Mouse (Mus musculus): ENCODE data around the gene Dusp23. TPM values are rescaled to one million over a fixed set of nuclear protein-coding genes. Genes with fewer than 3 reads are reported as not detected.

Gene Dusp23
- total RNA-seq, 1 experiment: 0.13 TPM

GRCm38 (mm10) chr1:172593321-172593720 is 39.4 kb downstream of the Dusp23 start:
- TF ChIP-seq CHD2 (IDR thresholded peaks at IDR 0.05; ENCODE audit: low read depth, low read length) (no peak), HCFC1 (IDR thresholded peaks at IDR 0.05; ENCODE audit: borderline replicate concordance, insufficient read depth, low read length) (no peak), MAFK (IDR thresholded peaks at IDR 0.05; ENCODE audit: insufficient read depth, low read depth, low read length) (no peak), ZNF384 (IDR thresholded peaks at IDR 0.05; ENCODE audit: low read depth, low read length) (no peak), ZC3H11A (IDR thresholded peaks at IDR 0.05; ENCODE audit: borderline replicate concordance, low read depth, low read length) (no peak)
- in situ Hi-C loops (cut with MboI; ENCODE audit: low sequenced_read_pairs in 2 of 2, unreplicated experiment in 2 of 2): no loop called here

GRCm38 (mm10) chr1:172590385-172590784 is 42.4 kb downstream of the Dusp23 start, which contains the start of gene Slamf8:
TSS of gene Slamf8 (minus strand) at chr1:172590568.
- Histone ChIP-seq H3K4me3 (ENCODE audit: insufficient read depth in 1 of 2, low read depth in 1 of 2, low read length in 2 of 2, poor library complexity in 1 of 2, severe bottlenecking in 1 of 2) (no peak within 1 kb of the TSS), H3K4me1 (ENCODE audit: control insufficient read depth in 2 of 2, insufficient read depth in 2 of 2, low read length in 2 of 2, poor library complexity in 1 of 2) (no peaks in the 10 kb centered on the region), H3K9me3 (ENCODE audit: control insufficient read depth, insufficient read depth, low read depth, low read length) (no peaks in the 10 kb centered on the region), H3K36me3 (ENCODE audit: control insufficient read depth, insufficient read depth, low read length, poor library complexity, severe bottlenecking) (no peaks in the 10 kb centered on the region), H3K9ac (ENCODE audit: insufficient read depth, low read depth, low read length, poor library complexity, severe bottlenecking) (no peak within 1 kb of the TSS), H3K27ac (ENCODE audit: insufficient read depth, low read depth, low read length, poor library complexity, severe bottlenecking) (no peak within 1 kb of the TSS)
- TF ChIP-seq CHD2 (IDR thresholded peaks at IDR 0.05; ENCODE audit: low read depth, low read length): no peak
- no peak for TF ChIP-seq HCFC1 (IDR thresholded peaks at IDR 0.05; ENCODE audit: borderline replicate concordance, insufficient read depth, low read length)
- no peak for TF ChIP-seq ZNF384 (IDR thresholded peaks at IDR 0.05; ENCODE audit: low read depth, low read length)
- TF ChIP-seq MAFK (IDR thresholded peaks at IDR 0.05; ENCODE audit: insufficient read depth, low read depth, low read length): no peak
- no peak for TF ChIP-seq ZC3H11A (IDR thresholded peaks at IDR 0.05; ENCODE audit: borderline replicate concordance, low read depth, low read length)
- DNase-seq (ENCODE audit: low read depth, low spot score): no peak
- in situ Hi-C loops (cut with MboI; ENCODE audit: low sequenced_read_pairs in 2 of 2, unreplicated experiment in 2 of 2): no loop called here

More at GRCm38 (mm10) chr1:172593321-172593720, 39.4 kb downstream of the Dusp23 start:
- H3K36me3 ChIP-seq (ENCODE audit: control insufficient read depth, insufficient read depth, low read length, poor library complexity, severe bottlenecking): no peaks in the 10 kb centered on the region
- H3K27ac ChIP-seq (ENCODE audit: insufficient read depth, low read depth, low read length, poor library complexity, severe bottlenecking): no peak overlapping the region
- H3K9ac ChIP-seq (ENCODE audit: insufficient read depth, low read depth, low read length, poor library complexity, severe bottlenecking): no peak overlapping the region
- no peak overlapping the region for H3K4me3 ChIP-seq (ENCODE audit: insufficient read depth in 1 of 2, low read depth in 1 of 2, low read length in 2 of 2, poor library complexity in 1 of 2, severe bottlenecking in 1 of 2)
- H3K9me3 ChIP-seq (ENCODE audit: control insufficient read depth, insufficient read depth, low read depth, low read length): no peaks in the 10 kb centered on the region
- no peaks in the 10 kb centered on the region for H3K4me1 ChIP-seq (ENCODE audit: control insufficient read depth in 2 of 2, insufficient read depth in 2 of 2, low read length in 2 of 2, poor library complexity in 1 of 2)
- no peak for DNase-seq (ENCODE audit: low read depth, low spot score)

GRCm38 (mm10) chr1:172585612-172586567 is 46.9 kb downstream of the Dusp23 start:
- TF ChIP-seq MAFK (IDR thresholded peaks at IDR 0.05; ENCODE audit: insufficient read depth, low read depth, low read length): no peak
- TF ChIP-seq CHD2 (IDR thresholded peaks at IDR 0.05; ENCODE audit: low read depth, low read length): no peak
- no peak for TF ChIP-seq ZNF384 (IDR thresholded peaks at IDR 0.05; ENCODE audit: low read depth, low read length)
- no peak for TF ChIP-seq ZC3H11A (IDR thresholded peaks at IDR 0.05; ENCODE audit: borderline replicate concordance, low read depth, low read length)
- TF ChIP-seq HCFC1 (IDR thresholded peaks at IDR 0.05; ENCODE audit: borderline replicate concordance, insufficient read depth, low read length): no peak
- H3K4me3 ChIP-seq (ENCODE audit: insufficient read depth in 1 of 2, low read depth in 1 of 2, low read length in 2 of 2, poor library complexity in 1 of 2, severe bottlenecking in 1 of 2): no peak overlapping the region
- H3K36me3 ChIP-seq (ENCODE audit: control insufficient read depth, insufficient read depth, low read length, poor library complexity, severe bottlenecking): no peaks in the 10 kb centered on the region
- no peak overlapping the region for H3K9ac ChIP-seq (ENCODE audit: insufficient read depth, low read depth, low read length, poor library complexity, severe bottlenecking)
- no peaks in the 10 kb centered on the region for H3K9me3 ChIP-seq (ENCODE audit: control insufficient read depth, insufficient read depth, low read depth, low read length)
- DNase-seq (ENCODE audit: low read depth, low spot score): no peak
- H3K4me1 ChIP-seq (ENCODE audit: control insufficient read depth in 2 of 2, insufficient read depth in 2 of 2, low read length in 2 of 2, poor library complexity in 1 of 2): no peaks in the 10 kb centered on the region
- no peak overlapping the region for H3K27ac ChIP-seq (ENCODE audit: insufficient read depth, low read depth, low read length, poor library complexity, severe bottlenecking)
- in situ Hi-C loops (cut with MboI; ENCODE audit: low sequenced_read_pairs in 2 of 2, unreplicated experiment in 2 of 2): no loop called here

GRCm38 (mm10) chr1:172585026-172585425 is 47.7 kb downstream of the Dusp23 start:
- H3K36me3 ChIP-seq (ENCODE audit: control insufficient read depth, insufficient read depth, low read length, poor library complexity, severe bottlenecking): no peaks in the 10 kb centered on the region
- no peak overlapping the region for H3K4me3 ChIP-seq (ENCODE audit: insufficient read depth in 1 of 2, low read depth in 1 of 2, low read length in 2 of 2, poor library complexity in 1 of 2, severe bottlenecking in 1 of 2)
- in situ Hi-C loops (cut with MboI; ENCODE audit: low sequenced_read_pairs in 2 of 2, unreplicated experiment in 2 of 2): no loop called here
- H3K27ac ChIP-seq (ENCODE audit: insufficient read depth, low read depth, low read length, poor library complexity, severe bottlenecking): no peak overlapping the region
- TF ChIP-seq MAFK (IDR thresholded peaks at IDR 0.05; ENCODE audit: insufficient read depth, low read depth, low read length) (no peak), CHD2 (IDR thresholded peaks at IDR 0.05; ENCODE audit: low read depth, low read length) (no peak), HCFC1 (IDR thresholded peaks at IDR 0.05; ENCODE audit: borderline replicate concordance, insufficient read depth, low read length) (no peak), ZC3H11A (IDR thresholded peaks at IDR 0.05; ENCODE audit: borderline replicate concordance, low read depth, low read length) (no peak)
- H3K9ac ChIP-seq (ENCODE audit: insufficient read depth, low read depth, low read length, poor library complexity, severe bottlenecking): no peak overlapping the region
- no peaks in the 10 kb centered on the region for H3K4me1 ChIP-seq (ENCODE audit: control insufficient read depth in 2 of 2, insufficient read depth in 2 of 2, low read length in 2 of 2, poor library complexity in 1 of 2)
- DNase-seq (ENCODE audit: low read depth, low spot score): no peak
- no peaks in the 10 kb centered on the region for H3K9me3 ChIP-seq (ENCODE audit: control insufficient read depth, insufficient read depth, low read depth, low read length)

All from ES-E14 (cell line).